Mouse (Mus musculus): Measurements from ENCODE around the gene 4930563M21Rik.
"Not testable (repeated sequence)": the region's sequence is repeated elsewhere in the genome, so short reads cannot be mapped to it uniquely, and the experiment has no call there.

4930563M21Rik gene

GRCm38 (mm10) chr9:56010450-56010849 lies at the start of gene 4930563M21Rik:
Gene 4930563M21Rik (minus strand): TSS chr9:56010550.
- no peak for DNase-seq (ENCODE audit: low spot score in 2 of 2)

GRCm38 (mm10) chr9:56056147-56056546 lies 45.8 kb upstream of the 4930563M21Rik start:
- DNase-seq (ENCODE audit: low spot score in 2 of 2): no peak

- no peak for DNase-seq (ENCODE audit: low spot score in 2 of 2)
These were observed 43.4 kb upstream of the 4930563M21Rik start for GRCm38 (mm10) chr9:56053796-56054195.

- no peak for DNase-seq (ENCODE audit: low spot score in 2 of 2)
These were observed 31.9 kb upstream of the 4930563M21Rik start for GRCm38 (mm10) chr9:56042181-56042621.

GRCm38 (mm10) chr9:56041372-56042180 lies 31.2 kb upstream of the 4930563M21Rik start, which contains the start of gene Rcn2:
Gene Rcn2 (plus strand): TSS chr9:56041845.
- DNase-seq (ENCODE audit: low spot score in 2 of 2): peak; percentile 95

GRCm38 (mm10) chr9:56032219-56032618 lies 21.9 kb upstream of the 4930563M21Rik start:
- no peak for DNase-seq (ENCODE audit: low spot score in 2 of 2)

- DNase-seq (ENCODE audit: low spot score in 2 of 2): no peak
These were observed 16.9 kb upstream of the 4930563M21Rik start for GRCm38 (mm10) chr9:56027292-56027691.

- DNase-seq (ENCODE audit: low spot score in 2 of 2): no peak
These were observed 14.4 kb upstream of the 4930563M21Rik start for GRCm38 (mm10) chr9:56024772-56025171.

GRCm38 (mm10) chr9:56004679-56005078 lies 5.7 kb downstream of the 4930563M21Rik start:
- not testable (repeated sequence) for DNase-seq (ENCODE audit: low spot score in 2 of 2)

GRCm38 (mm10) chr9:55946819-55947218 lies 63.5 kb downstream of the 4930563M21Rik start:
- peak; percentile 4 to 23 for DNase-seq (ENCODE audit: low spot score in 2 of 2)

GRCm38 (mm10) chr9:55941356-55941755 lies 69.0 kb downstream of the 4930563M21Rik start:
- no peak for DNase-seq (ENCODE audit: low spot score in 2 of 2)

- DNase-seq (ENCODE audit: low spot score in 2 of 2): no peak
These were observed 71.7 kb downstream of the 4930563M21Rik start for GRCm38 (mm10) chr9:55938618-55938985.

- DNase-seq (ENCODE audit: low spot score in 2 of 2): peak; percentile 80 to 84
These were observed 72.4 kb downstream of the 4930563M21Rik start, which contains the start of gene Scaper for GRCm38 (mm10) chr9:55937664-55938617. Gene Scaper (minus strand): TSS chr9:55938119.

- peak in 1 of 2 experiments; percentile 12 for DNase-seq (ENCODE audit: low spot score in 2 of 2)
These were observed 73.1 kb downstream of the 4930563M21Rik start for GRCm38 (mm10) chr9:55937224-55937663.

GRCm38 (mm10) chr9:55932482-55932881 lies 77.9 kb downstream of the 4930563M21Rik start:
- DNase-seq (ENCODE audit: low spot score in 2 of 2): no peak

- no peak for DNase-seq (ENCODE audit: low spot score in 2 of 2)
These were observed 91.8 kb downstream of the 4930563M21Rik start for GRCm38 (mm10) chr9:55918579-55918978.

- DNase-seq (ENCODE audit: low spot score in 2 of 2): no peak
These were observed 93.6 kb downstream of the 4930563M21Rik start for GRCm38 (mm10) chr9:55916751-55917150.
